Mouse (Mus musculus) embryonic stem cell, embryonic (primary cell): ENCODE data around the gene Mpv17l2.

Experiments
- CTCF ChIA-PET, 4 experiments: fragments of 300-600 bp in 2 of 4; fragments of 350-600 bp in 2 of 4; sonication (Branson Sonifier 250); formaldehyde crosslinking; loops; one replicate each; lab custom pipeline; 2022; ENCODE audit warnings: inconsistent platforms in 2 of 4; lab: Charles Lee
- POLR2A ChIA-PET, 4 experiments: fragments of 300-600 bp in 2 of 4; fragments of 350-600 bp in 2 of 4; sonication (Branson Sonifier 250); formaldehyde crosslinking; loops; one replicate each; lab custom pipeline; 2022; ENCODE audit warnings: antibody characterized with exemption in 4 of 4, inconsistent platforms in 1 of 4; lab: Charles Lee

The Mpv17l2 gene

GRCm38 (mm10) chr8:70766571-70767440 is 6.1 kb upstream of the Mpv17l2 start:
- CTCF ChIA-PET: interaction anchor here (0.6 to 3.9 kb wide), 20 partner anchors 9 to 239 kb away, joined by 3 to 27 read pairs (median 4); partner anchors contain the start of genes Arrdc2 (in 2 of the 4), Gm3336 (in 2 of the 4), Fkbp8 (in 1 of the 4) and Kxd1 (in 1 of the 4)
- POLR2A ChIA-PET: interaction anchor here in 3 of 4 experiments (0.6 to 12.4 kb wide), 84 partner anchors 8 to 899 kb away, joined by 3 to 201 read pairs (median 5); partner anchors contain the start of genes Arrdc2 (in 3 of the 3), Jund (in 3 of the 3), Pik3r2 (in 3 of the 3) and Rab3a (in 3 of the 3)

- CTCF ChIA-PET: interaction anchor here in 3 of 4 experiments (0.5 to 2.2 kb wide), 14 partner anchors 9 to 282 kb away, joined by 3 to 9 read pairs (median 4); partner anchors contain the start of genes Arrdc2 (in 2 of the 3) and Gm3336 (in 1 of the 3)
- POLR2A ChIA-PET: interaction anchor here in 3 of 4 experiments (0.6 to 12.4 kb wide), 70 partner anchors 8 to 900 kb away, joined by 3 to 201 read pairs (median 6); partner anchors contain the start of genes Arrdc2 (in 3 of the 3), Jund (in 3 of the 3), Pik3r2 (in 3 of the 3) and Rab3a (in 3 of the 3)
Measured at GRCm38 (mm10) chr8:70765838-70766570, 5.3 kb upstream of the Mpv17l2 start.

- CTCF ChIA-PET: interaction anchor here in 3 of 4 experiments (0.5 to 2.9 kb wide), 9 partner anchors 13 to 281 kb away, joined by 3 to 21 read pairs (median 3); partner anchors contain the start of genes Arrdc2 (in 1 of the 3) and Gm3336 (in 1 of the 3)
- POLR2A ChIA-PET: interaction anchor here in 3 of 4 experiments (0.6 to 12.4 kb wide), 35 partner anchors 9 to 900 kb away, joined by 3 to 201 read pairs (median 9); partner anchors contain the start of genes Arrdc2 (in 2 of the 3), Jund (in 2 of the 3), Pik3r2 (in 2 of the 3) and Rab3a (in 2 of the 3)
Measured at GRCm38 (mm10) chr8:70765329-70765728, 4.6 kb upstream of the Mpv17l2 start.

- CTCF ChIA-PET: interaction anchor here in 3 of 4 experiments (0.5 to 2.9 kb wide), 15 partner anchors 13 to 155 kb away, joined by 3 to 22 read pairs (median 6); partner anchors contain the start of genes Arrdc2 (in 2 of the 3), Gm3336 (in 1 of the 3) and Lrrc25 (in 1 of the 3)
- POLR2A ChIA-PET: interaction anchor here in 3 of 4 experiments (0.6 to 12.4 kb wide), 27 partner anchors 9 to 413 kb away, joined by 3 to 201 read pairs (median 7); partner anchors contain the start of genes Arrdc2 (in 2 of the 3), Jund (in 2 of the 3), Pik3r2 (in 2 of the 3) and Rab3a (in 2 of the 3)
Measured at GRCm38 (mm10) chr8:70764676-70765075, 3.9 kb upstream of the Mpv17l2 start.

- CTCF ChIA-PET: interaction anchor here (0.6 to 2.9 kb wide), 42 partner anchors 9 to 621 kb away, joined by 3 to 27 read pairs (median 4); partner anchors contain the start of genes Arrdc2 (in 3 of the 4), Gm3336 (in 3 of the 4), Lrrc25 (in 1 of the 4) and Rab3a (in 1 of the 4)
- POLR2A ChIA-PET: interaction anchor here in 3 of 4 experiments (0.6 to 12.4 kb wide), 39 partner anchors 9 to 148 kb away, joined by 3 to 201 read pairs (median 7); partner anchors contain the start of genes Arrdc2 (in 3 of the 3), Jund (in 2 of the 3), Pik3r2 (in 2 of the 3) and Rab3a (in 2 of the 3)
Measured at GRCm38 (mm10) chr8:70764026-70764425, 3.3 kb upstream of the Mpv17l2 start.

- CTCF ChIA-PET: interaction anchor here (0.5 to 2.9 kb wide), 56 partner anchors 8 to 622 kb away, joined by 3 to 27 read pairs (median 4); partner anchors contain the start of genes Gm3336 (in 4 of the 4), Arrdc2 (in 3 of the 4), Lrrc25 (in 1 of the 4) and Rab3a (in 1 of the 4)
- POLR2A ChIA-PET: interaction anchor here in 3 of 4 experiments (0.5 to 12.4 kb wide), 44 partner anchors 9 to 253 kb away, joined by 3 to 201 read pairs (median 6); partner anchors contain the start of genes Arrdc2 (in 3 of the 3), Jund (in 2 of the 3), Pik3r2 (in 2 of the 3) and Rab3a (in 2 of the 3)
Measured at GRCm38 (mm10) chr8:70763354-70763753, 2.6 kb upstream of the Mpv17l2 start.

- ChIA-PET POLR2A (interaction anchor here in 3 of 4 experiments (0.6 to 12.4 kb wide), 37 partner anchors 8 to 251 kb away, joined by 3 to 201 read pairs (median 7); partner anchors contain the start of genes Jund (in 3 of the 3), Rpl18a (in 3 of the 3), Arrdc2 (in 2 of the 3) and Lsm4 (in 2 of the 3)), CTCF (interaction anchor here (1.0 to 2.9 kb wide), 18 partner anchors 8 to 202 kb away, joined by 3 to 27 read pairs (median 6); partner anchors contain the start of genes Arrdc2 (in 3 of the 4), Gm3336 (in 2 of the 4), Lrrc25 (in 1 of the 4) and Rab3a (in 1 of the 4))
Measured at GRCm38 (mm10) chr8:70762118-70762517, 1.4 kb upstream of the Mpv17l2 start.

- ChIA-PET POLR2A (interaction anchor here (0.6 to 12.4 kb wide), 50 partner anchors 8 to 810 kb away, joined by 3 to 201 read pairs (median 6); partner anchors contain the start of genes Arrdc2 (in 4 of the 4), Jund (in 3 of the 4), Pik3r2 (in 3 of the 4) and Mast3 (in 2 of the 4)), CTCF (interaction anchor here in 3 of 4 experiments (0.6 to 1.2 kb wide), 20 partner anchors 8 to 151 kb away, joined by 3 to 10 read pairs (median 4); partner anchors contain the start of genes Gm3336 (in 2 of the 3), Lsm4 (in 1 of the 3), Pde4c (in 1 of the 3) and Pik3r2 (in 1 of the 3))
Measured at GRCm38 (mm10) chr8:70760350-70760749, 396 bp downstream of the Mpv17l2 start.

GRCm38 (mm10) chr8:70758616-70759561 is 1.9 kb downstream of the Mpv17l2 start:
- ChIA-PET POLR2A (interaction anchor here (0.6 to 14.5 kb wide), 22 partner anchors 6 to 149 kb away, joined by 3 to 148 read pairs (median 4); partner anchors contain the start of genes Jund (in 3 of the 4), Arrdc2 (in 2 of the 4), Lsm4 (in 2 of the 4) and Gm3336 (in 1 of the 4)), CTCF (interaction anchor here in 3 of 4 experiments (0.6 to 2.0 kb wide), 8 partner anchors 10 to 165 kb away, joined by 3 to 9 read pairs (median 4); partner anchors contain the start of genes Gm3336 (in 2 of the 3) and Isyna1 (in 1 of the 3))

- POLR2A ChIA-PET: interaction anchor here (0.8 to 14.5 kb wide), 20 partner anchors 7 to 148 kb away, joined by 3 to 148 read pairs (median 6); partner anchors contain the start of genes Jund (in 3 of the 4), Arrdc2 (in 2 of the 4), Pik3r2 (in 2 of the 4) and Lsm4 (in 1 of the 4)
- CTCF ChIA-PET: interaction anchor here in 3 of 4 experiments (0.7 to 7.8 kb wide), 12 partner anchors 9 to 164 kb away, joined by 3 to 79 read pairs (median 5); partner anchors contain the start of genes Gm3336 (in 3 of the 3), Isyna1 (in 1 of the 3) and Pde4c (in 1 of the 3)
Measured at GRCm38 (mm10) chr8:70758308-70758615, 2.5 kb downstream of the Mpv17l2 start.

- ChIA-PET POLR2A (interaction anchor here (0.7 to 14.5 kb wide), 28 partner anchors 8 to 148 kb away, joined by 3 to 148 read pairs (median 4); partner anchors contain the start of genes Jund (in 3 of the 4), Arrdc2 (in 2 of the 4), Pik3r2 (in 2 of the 4) and Gm3336 (in 1 of the 4)), CTCF (interaction anchor here in 3 of 4 experiments (0.6 to 7.8 kb wide), 20 partner anchors 9 to 146 kb away, joined by 3 to 79 read pairs (median 4); partner anchors contain the start of genes Gm3336 (in 3 of the 3), Arrdc2 (in 2 of the 3), Lsm4 (in 2 of the 3) and Jund (in 1 of the 3))
Measured at GRCm38 (mm10) chr8:70757523-70758307, 3.0 kb downstream of the Mpv17l2 start.

- POLR2A ChIA-PET: interaction anchor here in 3 of 4 experiments (0.6 to 14.5 kb wide), 20 partner anchors 9 to 140 kb away, joined by 3 to 148 read pairs (median 4); partner anchors contain the start of genes Arrdc2 (in 2 of the 3), Jund (in 2 of the 3), Gm3336 (in 1 of the 3) and Il12rb1 (in 1 of the 3)
- CTCF ChIA-PET: interaction anchor here in 2 of 4 experiments (1.2 to 7.8 kb wide), 8 partner anchors 10 to 89 kb away, joined by 4 to 79 read pairs (median 6); partner anchors contain the start of genes Gm3336 (in 2 of the 2), Arrdc2 (in 1 of the 2), Lsm4 (in 1 of the 2) and Pde4c (in 1 of the 2)
Measured at GRCm38 (mm10) chr8:70756476-70757040, 4.2 kb downstream of the Mpv17l2 start.
